Mouse (Mus musculus) gastrocnemius, postnatal 10 days (tissue): ENCODE results near the gene Sinhcaf. TPM values are rescaled to one million over a fixed set of nuclear protein-coding genes. Genes with fewer than 3 reads are reported as not detected.
"Not testable (repeated sequence)": the region's sequence is repeated elsewhere in the genome, so short reads cannot be mapped to it uniquely, and the experiment has no call there.

Experiments
- DNase-seq: peaks from one replicate; pipeline ENCODE4 v3.0.0; 2021; ENCODE audit warnings: mixed read lengths
- total RNA-seq, 2 experiments: library from RNA; stranded (reverse); gene quantifications; 2 replicates each; pipeline ENCODE4 v1.2.3; 2021

Sinhcaf gene
- total RNA-seq, 2 experiments from 2014 or later = 4.0 to 6.4 TPM

DNA sequence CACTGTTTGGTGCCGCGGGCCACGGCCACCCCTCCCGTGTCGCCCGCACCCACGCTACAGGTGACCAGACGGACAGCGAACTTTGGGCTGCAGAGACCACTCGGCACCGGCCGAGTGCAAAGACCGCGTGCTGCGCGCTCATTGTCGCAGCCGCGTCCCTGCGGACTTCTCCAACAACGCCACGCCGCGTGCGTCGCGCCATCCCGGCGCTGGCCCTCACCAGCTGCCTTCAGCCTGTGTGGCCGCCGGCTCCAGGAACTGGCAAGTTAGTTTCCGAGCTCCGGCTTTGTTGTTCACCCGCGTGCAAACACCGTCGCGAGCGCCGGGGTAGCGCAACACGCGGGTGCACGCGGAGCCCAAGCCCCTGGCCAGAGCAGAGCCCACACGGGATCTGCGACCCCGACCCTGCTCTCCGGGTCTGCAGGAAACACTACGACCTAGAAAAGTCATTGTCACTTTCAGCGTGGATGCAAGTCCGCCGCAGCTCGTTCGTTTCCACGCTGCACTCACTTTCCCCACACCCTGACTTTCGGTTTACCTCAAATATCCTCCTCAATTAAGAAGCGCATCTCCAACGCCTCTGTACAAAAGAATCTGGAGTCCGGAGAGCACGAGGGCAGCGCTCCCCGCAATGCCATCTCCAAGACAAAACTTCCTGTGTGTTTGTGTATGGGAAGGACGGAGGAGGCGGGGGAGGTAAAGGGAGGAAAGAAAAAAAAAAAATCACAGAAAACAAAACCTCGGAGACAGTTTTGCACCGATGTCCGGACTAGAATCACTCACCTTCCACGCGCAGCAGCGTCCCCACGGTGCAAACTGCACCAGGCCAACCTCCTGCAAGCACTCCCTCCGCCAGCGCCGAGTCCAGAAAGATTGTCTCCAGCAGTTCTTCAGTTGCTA, 508 bp downstream of the Sinhcaf start:
- DNase-seq = peak; percentile 38

DNA sequence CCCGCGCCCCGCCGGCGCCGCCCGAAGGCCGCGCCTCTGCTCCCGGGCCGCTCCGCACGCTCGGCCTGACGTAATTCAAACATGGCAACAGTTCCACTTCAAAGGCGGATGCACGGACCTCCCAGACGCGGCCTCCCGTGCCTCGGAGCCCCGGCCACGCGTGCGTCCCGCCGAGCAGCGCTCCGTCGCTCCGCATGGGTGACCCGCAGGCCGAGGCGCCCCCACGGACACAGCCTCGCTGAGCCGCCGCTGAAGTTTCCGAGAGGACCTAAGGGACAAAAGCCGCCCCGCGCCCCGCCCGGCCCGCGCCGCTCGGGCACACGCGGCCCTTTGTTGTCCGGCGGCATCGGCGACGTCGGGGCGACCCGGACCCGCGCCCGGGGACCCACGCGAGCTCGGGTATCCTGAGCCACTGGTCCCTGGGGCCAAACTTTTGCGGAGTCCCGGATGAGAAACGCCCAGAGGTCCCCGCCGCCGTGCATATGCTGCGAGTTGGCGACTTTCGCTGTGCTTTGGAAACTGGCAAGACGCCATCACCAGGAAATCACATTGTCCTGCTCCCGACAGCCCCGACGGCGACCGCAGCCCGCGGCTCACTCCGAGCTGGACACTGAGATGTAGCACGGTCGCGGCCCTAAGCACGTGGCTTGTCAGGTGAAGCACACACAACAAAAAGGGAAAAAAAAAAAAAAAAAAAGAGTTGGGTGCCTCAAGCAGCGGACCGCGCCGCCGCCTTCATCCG, 1.3 kb downstream of the Sinhcaf start:
- DNase-seq = peak; percentile 65

DNA sequence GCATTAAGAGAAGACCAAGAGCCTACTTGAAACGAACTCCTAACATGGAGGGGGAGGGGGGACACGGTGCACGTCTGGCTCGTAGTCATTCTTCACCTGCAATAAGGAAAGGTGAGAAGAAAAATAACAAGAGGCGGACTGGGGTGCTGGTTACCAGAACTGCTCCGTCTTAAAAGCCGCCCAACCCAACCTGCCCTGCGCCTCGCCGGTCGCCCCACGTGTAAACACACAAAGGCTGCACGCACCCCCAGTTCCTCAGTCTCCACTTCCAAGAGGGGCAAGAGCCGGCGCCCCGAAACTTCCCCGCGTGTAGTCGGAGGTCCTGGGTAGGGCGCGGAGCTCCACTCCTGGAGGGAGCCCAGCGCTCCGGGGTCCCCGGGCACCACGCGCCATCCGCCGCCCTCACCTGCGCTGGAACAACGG, 1.9 kb downstream of the Sinhcaf start:
- DNase-seq = no peak

DNA sequence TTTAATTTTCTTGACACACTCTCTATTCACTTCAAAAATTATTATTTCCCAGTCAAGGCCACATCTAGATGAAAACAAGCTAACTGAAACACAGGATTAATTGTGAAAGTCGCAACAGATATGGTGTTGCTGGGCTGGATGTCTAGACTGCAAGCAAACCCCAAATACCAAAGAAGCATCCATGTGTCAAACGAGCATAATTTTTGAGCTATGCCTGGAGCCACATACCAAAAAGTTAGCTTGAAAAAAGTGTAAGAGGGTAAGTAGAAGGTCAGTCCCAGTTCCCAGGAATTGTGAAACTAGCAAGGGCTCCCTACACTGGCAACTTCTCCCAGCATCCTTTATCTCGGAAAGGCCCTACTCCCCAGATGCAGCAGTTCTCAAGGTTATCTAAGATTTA, 2.6 kb downstream of the Sinhcaf start:
- DNase-seq = no peak

GRCm38 (mm10) chr6:148942406-148942805, 3.9 kb downstream of the Sinhcaf start:
- DNase-seq = no peak

DNA sequence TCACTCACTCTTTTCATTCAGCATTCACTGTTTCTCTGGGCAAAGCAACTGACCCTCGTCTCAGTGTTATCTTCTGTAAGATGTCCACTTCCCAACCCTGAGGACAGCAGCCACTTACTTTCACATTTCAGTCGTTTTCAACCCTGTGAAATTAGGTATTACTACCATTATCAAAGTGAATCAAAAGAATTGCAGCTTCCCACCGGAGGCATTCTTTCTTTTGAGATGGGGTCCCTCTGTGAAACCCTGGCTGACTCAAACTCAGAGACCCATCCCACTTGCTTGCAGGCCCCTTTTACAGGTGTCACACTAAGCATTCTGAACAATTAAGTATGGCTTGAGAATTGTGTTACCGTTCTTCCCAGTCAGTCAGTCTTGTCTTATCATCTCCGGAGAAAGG, 4.4 kb downstream of the Sinhcaf start:
- no peak for DNase-seq

DNA sequence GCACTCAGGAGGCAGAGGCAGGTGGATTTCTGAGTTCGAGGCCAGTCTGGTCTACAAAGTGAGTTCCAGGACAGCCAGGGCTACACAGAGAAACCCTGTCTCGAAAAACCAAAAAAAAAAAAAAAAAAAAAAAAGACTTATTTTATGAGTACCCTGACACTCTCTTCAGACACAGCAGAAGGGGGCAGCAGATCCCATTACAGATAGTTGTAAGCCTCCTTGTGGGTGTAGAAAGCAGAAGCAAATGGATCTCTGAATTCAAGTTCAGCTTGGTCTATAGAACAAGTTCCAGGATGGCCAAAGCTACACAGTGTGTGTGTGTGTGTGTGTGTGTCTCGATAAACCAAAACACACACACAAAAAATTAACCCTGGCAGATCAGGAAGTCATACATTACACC, 5.9 kb downstream of the Sinhcaf start:
- DNase-seq = not testable (repeated sequence)

DNA sequence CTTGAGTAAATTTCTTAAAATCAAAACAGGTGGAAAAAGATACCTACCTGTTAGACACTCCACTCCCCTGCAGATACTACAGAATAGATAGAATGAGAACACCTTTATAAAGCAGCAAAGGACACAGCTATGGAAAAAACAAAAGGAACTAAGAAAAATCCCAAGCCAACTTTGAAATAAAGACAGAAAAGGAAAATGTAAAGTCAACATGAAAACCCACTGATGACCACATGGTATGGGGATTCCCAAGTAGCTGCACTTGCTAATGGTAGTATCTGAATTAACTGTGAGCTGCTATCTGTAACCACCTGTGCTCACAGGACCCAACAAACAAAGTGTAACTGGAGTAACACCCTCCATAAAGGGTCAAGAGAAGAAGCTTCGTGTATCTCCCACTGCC, 8.6 kb downstream of the Sinhcaf start:
- no peak for DNase-seq

DNA sequence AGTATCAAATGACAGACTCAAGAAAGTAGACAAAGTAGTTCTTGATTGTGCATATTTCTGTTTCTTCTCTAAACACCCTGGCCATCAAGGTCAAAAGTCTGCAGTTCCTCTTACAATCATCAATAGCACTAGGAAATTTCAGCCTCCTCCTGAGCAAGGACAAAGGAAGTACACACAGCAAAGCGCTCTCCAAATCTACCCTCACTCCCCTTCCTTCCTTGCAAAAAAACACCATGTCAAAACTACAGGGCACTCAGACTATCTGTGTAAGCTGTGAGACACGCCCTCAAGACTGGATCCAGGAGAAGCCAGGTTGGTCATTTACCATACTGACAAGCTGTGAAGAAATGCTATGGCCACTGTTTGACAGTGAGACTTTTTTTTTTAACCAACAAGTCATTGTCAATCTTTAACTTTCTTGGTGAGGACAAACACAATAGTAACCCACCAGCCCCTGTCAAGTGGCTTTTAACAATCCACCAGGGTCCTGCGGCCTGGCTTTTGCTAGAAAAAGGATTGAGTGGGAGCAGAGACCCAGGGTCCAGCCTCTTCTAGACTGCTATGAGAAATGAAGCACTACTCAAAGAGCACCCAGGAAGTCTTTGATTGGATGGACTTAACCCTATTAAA, 11.2 kb downstream of the Sinhcaf start:
- DNase-seq = no peak

DNA sequence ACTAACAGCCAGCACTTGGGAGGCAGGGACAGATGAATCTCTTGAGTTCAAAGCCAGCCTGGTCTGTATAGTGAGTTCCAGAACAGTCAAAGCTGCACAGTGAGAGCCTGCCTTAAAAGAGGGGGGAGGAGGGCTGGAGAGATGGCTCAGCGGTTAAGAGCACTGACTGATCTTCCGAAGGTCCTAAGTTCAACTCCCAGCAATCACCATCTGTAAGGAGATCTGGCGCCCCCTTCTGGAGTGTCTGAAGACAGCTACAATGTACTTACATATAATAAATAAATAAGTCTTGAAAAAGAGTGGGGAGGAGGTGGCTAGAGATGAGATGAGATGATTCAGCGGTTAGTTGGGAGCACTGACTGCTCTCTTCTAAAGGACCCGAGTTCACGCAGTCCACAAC, 15.0 kb downstream of the Sinhcaf start:
- DNase-seq = no peak

DNA sequence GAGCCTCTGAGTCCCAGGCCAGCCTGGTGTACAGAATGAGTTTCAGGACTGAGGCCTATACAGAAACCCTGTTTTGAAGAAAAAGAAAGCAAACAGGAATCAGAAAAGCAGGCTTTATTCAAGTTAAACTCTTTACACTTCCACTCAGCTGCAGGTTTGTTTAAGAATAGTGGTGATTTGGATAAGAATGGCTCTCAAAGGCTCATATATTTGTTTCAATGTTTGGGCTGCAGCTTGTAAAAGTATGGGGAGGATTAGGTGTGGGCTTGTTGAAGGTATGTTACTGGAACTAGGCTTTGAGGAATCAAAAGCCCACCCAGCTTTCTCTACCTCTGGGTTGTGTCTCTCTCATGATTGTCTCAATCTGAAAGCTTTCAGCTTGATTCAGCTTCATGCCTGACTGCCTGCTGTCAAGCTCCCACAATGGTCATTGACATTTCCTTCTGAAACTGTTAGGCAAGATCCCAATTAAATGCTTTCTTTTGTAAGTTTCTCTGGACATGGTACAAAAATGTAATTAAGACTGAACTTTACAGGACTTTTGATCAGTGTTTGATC, 27.3 kb downstream of the Sinhcaf start:
- DNase-seq = no peak

DNA sequence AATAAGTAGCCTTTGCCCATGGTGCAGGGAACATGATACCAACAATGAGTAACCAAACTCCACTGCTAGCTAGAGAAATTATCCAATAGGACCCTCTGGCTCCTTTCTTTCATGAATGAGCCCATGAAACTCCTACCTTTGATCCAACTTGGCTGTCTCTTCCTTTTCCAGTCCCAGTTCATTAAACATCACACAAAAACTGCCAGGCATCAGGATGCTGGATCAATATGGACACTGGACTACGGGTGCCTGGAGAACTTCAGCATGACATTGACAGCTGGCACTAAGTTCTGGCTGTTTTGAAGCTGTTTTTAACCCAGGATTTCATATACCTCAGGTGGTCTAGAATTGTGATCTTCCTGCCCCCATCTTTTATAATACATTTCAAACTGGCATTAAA, 28.6 kb downstream of the Sinhcaf start:
- DNase-seq = no peak

GRCm38 (mm10) chr6:148916817-148917216, 29.4 kb downstream of the Sinhcaf start:
- DNase-seq = no peak

- peak; percentile 22 for DNase-seq
Measured at GRCm38 (mm10) chr6:148913938-148914337, 32.3 kb downstream of the Sinhcaf start.

DNA sequence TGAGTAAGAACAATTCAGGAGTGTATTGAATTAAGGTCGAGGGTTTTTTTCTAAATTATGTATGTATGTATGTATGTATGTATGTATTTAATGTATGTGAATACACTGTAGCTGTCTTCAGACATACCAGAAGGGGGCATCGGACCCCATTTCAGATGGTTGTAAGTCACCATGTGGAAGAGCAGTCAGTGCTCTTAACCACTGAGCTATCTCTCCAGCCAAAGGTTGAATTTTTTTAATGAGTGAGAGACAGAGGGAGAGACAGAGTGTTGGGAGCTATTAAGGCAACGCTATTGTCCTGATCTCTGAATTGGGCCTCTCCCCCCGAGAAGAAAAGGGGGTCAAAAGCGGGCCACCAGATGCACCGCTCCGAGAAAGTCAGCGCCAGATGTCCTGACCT, 34.4 kb downstream of the Sinhcaf start:
- DNase-seq = not testable (repeated sequence)

GRCm38 (mm10) chr6:148906958-148907357, 39.3 kb downstream of the Sinhcaf start:
- DNase-seq = no peak

GRCm38 (mm10) chr6:148902728-148903127, 43.5 kb downstream of the Sinhcaf start:
- DNase-seq = no peak

GRCm38 (mm10) chr6:148896507-148896851, 49.8 kb downstream of the Sinhcaf start:
- DNase-seq = no peak

GRCm38 (mm10) chr6:148895773-148896506, 50.3 kb downstream of the Sinhcaf start, which contains the start of gene Caprin2:
Gene Caprin2 (minus strand): TSS chr6:148896237.
- DNase-seq = peak; percentile 91

- DNase-seq = no peak
Measured at GRCm38 (mm10) chr6:148894888-148895772, 51.1 kb downstream of the Sinhcaf start.

- DNase-seq = no peak
Measured at GRCm38 (mm10) chr6:148873911-148874310, 72.4 kb downstream of the Sinhcaf start.
